Mouse (Mus musculus): Measurements from ENCODE around the gene Arhgef25. TPM values are rescaled to one million over a fixed set of nuclear protein-coding genes. Genes with fewer than 3 reads are reported as not detected.
A peak's percentile ranks its signal among the peaks of the same experiment; 100 is the strongest.

The Arhgef25 gene
- polyA plus RNA-seq, 1 experiment: 36.7 TPM

GRCm38 (mm10) chr10:127225732-127226131 is 35.8 kb upstream of the Arhgef25 start:
- no peak overlapping the region for H3K4me3 ChIP-seq (replicated peaks; ENCODE audit: extremely low read depth, low read depth, low read length)

GRCm38 (mm10) chr10:127225213-127225612 is 35.3 kb upstream of the Arhgef25 start:
- DNase-seq: no peak
- WGBS: 58% methylated on average over 6 of the region's 6 CpGs
- Histone ChIP-seq H3K4me1 (ENCODE audit: control insufficient read depth, insufficient read depth, low read length) (no peaks in the 10 kb centered on the region), H3K4me3 (replicated peaks; ENCODE audit: extremely low read depth, low read depth, low read length) (no peak overlapping the region)
- TF ChIP-seq CTCF (IDR thresholded peaks at IDR 0.05; ENCODE audit: insufficient read depth, low read length) (no peak), POLR2A (IDR thresholded peaks at IDR 0.05; ENCODE audit: borderline replicate concordance, extremely low read depth, low read depth, low read length) (no peak)

More at GRCm38 (mm10) chr10:127225732-127226131, 35.8 kb upstream of the Arhgef25 start:
- 34% methylated on average over 10 of the region's 10 CpGs for WGBS
- no peak for DNase-seq
- H3K4me1 ChIP-seq (ENCODE audit: control insufficient read depth, insufficient read depth, low read length): no peaks in the 10 kb centered on the region
- TF ChIP-seq POLR2A (IDR thresholded peaks at IDR 0.05; ENCODE audit: borderline replicate concordance, extremely low read depth, low read depth, low read length) (no peak), CTCF (IDR thresholded peaks at IDR 0.05; ENCODE audit: insufficient read depth, low read length) (no peak)

GRCm38 (mm10) chr10:127218339-127218738 is 28.5 kb upstream of the Arhgef25 start:
- Histone ChIP-seq H3K4me1 (ENCODE audit: control insufficient read depth, insufficient read depth, low read length) (no peaks in the 10 kb centered on the region), H3K4me3 (replicated peaks; ENCODE audit: extremely low read depth, low read depth, low read length) (no peak overlapping the region)
- no peak for DNase-seq
- WGBS: 79% methylated on average over 2 of the region's 2 CpGs
- TF ChIP-seq POLR2A (IDR thresholded peaks at IDR 0.05; ENCODE audit: borderline replicate concordance, extremely low read depth, low read depth, low read length) (no peak), CTCF (IDR thresholded peaks at IDR 0.05; ENCODE audit: insufficient read depth, low read length) (no peak)

- Histone ChIP-seq H3K4me3 (replicated peaks; ENCODE audit: extremely low read depth, low read depth, low read length) (no peak overlapping the region), H3K4me1 (ENCODE audit: control insufficient read depth, insufficient read depth, low read length) (no peaks in the 10 kb centered on the region)
- TF ChIP-seq CTCF (IDR thresholded peaks at IDR 0.05; ENCODE audit: insufficient read depth, low read length): no peak
- no peak for TF ChIP-seq POLR2A (IDR thresholded peaks at IDR 0.05; ENCODE audit: borderline replicate concordance, extremely low read depth, low read depth, low read length)
- DNase-seq: no peak
Measured at GRCm38 (mm10) chr10:127217177-127217576, 27.3 kb upstream of the Arhgef25 start.

- WGBS: 95% methylated on average over 11 of the region's 11 CpGs
- no peak for DNase-seq
- Histone ChIP-seq H3K4me1 (ENCODE audit: control insufficient read depth, insufficient read depth, low read length) (no peaks in the 10 kb centered on the region), H3K4me3 (replicated peaks; ENCODE audit: extremely low read depth, low read depth, low read length) (no peak overlapping the region)
- no peak for TF ChIP-seq CTCF (IDR thresholded peaks at IDR 0.05; ENCODE audit: insufficient read depth, low read length)
- no peak for TF ChIP-seq POLR2A (IDR thresholded peaks at IDR 0.05; ENCODE audit: borderline replicate concordance, extremely low read depth, low read depth, low read length)
Measured at GRCm38 (mm10) chr10:127216456-127216855, 26.6 kb upstream of the Arhgef25 start.

- TF ChIP-seq CTCF (IDR thresholded peaks at IDR 0.05; ENCODE audit: insufficient read depth, low read length) (no peak), POLR2A (IDR thresholded peaks at IDR 0.05; ENCODE audit: borderline replicate concordance, extremely low read depth, low read depth, low read length) (no peak)
- Histone ChIP-seq H3K4me1 (ENCODE audit: control insufficient read depth, insufficient read depth, low read length) (peaks cover 4% of the 10 kb centered on the region; the same call in 1 of the 2 replicates), H3K4me3 (replicated peaks; ENCODE audit: extremely low read depth, low read depth, low read length) (no peak overlapping the region)
- 24% methylated on average over 1 of the region's 1 CpGs for WGBS
- no peak for DNase-seq
Measured at GRCm38 (mm10) chr10:127214422-127214803, 24.5 kb upstream of the Arhgef25 start.

- TF ChIP-seq POLR2A (IDR thresholded peaks at IDR 0.05; ENCODE audit: borderline replicate concordance, extremely low read depth, low read depth, low read length): no peak
- no peak for TF ChIP-seq CTCF (IDR thresholded peaks at IDR 0.05; ENCODE audit: insufficient read depth, low read length)
- no peak overlapping the region for H3K4me3 ChIP-seq (replicated peaks; ENCODE audit: extremely low read depth, low read depth, low read length)
- 81% methylated on average over 13 of the region's 13 CpGs for WGBS
- H3K4me1 ChIP-seq (ENCODE audit: control insufficient read depth, insufficient read depth, low read length): peaks cover 4% of the 10 kb centered on the region; the same call in 1 of the 2 replicates
- DNase-seq: no peak
Measured at GRCm38 (mm10) chr10:127213704-127214421, 24.0 kb upstream of the Arhgef25 start.

GRCm38 (mm10) chr10:127213272-127213671 is 23.4 kb upstream of the Arhgef25 start:
- TF ChIP-seq POLR2A (IDR thresholded peaks at IDR 0.05; ENCODE audit: borderline replicate concordance, extremely low read depth, low read depth, low read length) (no peak), CTCF (IDR thresholded peaks at IDR 0.05; ENCODE audit: insufficient read depth, low read length) (no peak)
- 85% methylated on average over 8 of the region's 8 CpGs for WGBS
- Histone ChIP-seq H3K4me1 (ENCODE audit: control insufficient read depth, insufficient read depth, low read length) (peaks cover 4% of the 10 kb centered on the region; the same call in 1 of the 2 replicates), H3K4me3 (replicated peaks; ENCODE audit: extremely low read depth, low read depth, low read length) (no peak overlapping the region)
- no peak for DNase-seq

GRCm38 (mm10) chr10:127211414-127211854 is 21.6 kb upstream of the Arhgef25 start, which contains the start of gene Pip4k2c:
Pip4k2c (minus strand) TSS chr10:127211585.
- Histone ChIP-seq H3K4me3 (replicated peaks; ENCODE audit: extremely low read depth, low read depth, low read length) (peak within 1 kb of the TSS; percentile 73), H3K4me1 (ENCODE audit: control insufficient read depth, insufficient read depth, low read length) (peaks cover 4% of the 10 kb centered on the region; the same call in 1 of the 2 replicates)
- TF ChIP-seq CTCF (IDR thresholded peaks at IDR 0.05; ENCODE audit: insufficient read depth, low read length) (no peak), POLR2A (IDR thresholded peaks at IDR 0.05; ENCODE audit: borderline replicate concordance, extremely low read depth, low read depth, low read length) (peak; percentile 59; the same call in 1 of the 2 replicates)
- DNase-seq: peak; percentile 89
- 1% methylated on average over 47 of the region's 47 CpGs for WGBS

GRCm38 (mm10) chr10:127210961-127211405 is 21.1 kb upstream of the Arhgef25 start:
- 1% methylated on average over 25 of the region's 25 CpGs for WGBS
- TF ChIP-seq POLR2A (IDR thresholded peaks at IDR 0.05; ENCODE audit: borderline replicate concordance, extremely low read depth, low read depth, low read length) (no peak), CTCF (IDR thresholded peaks at IDR 0.05; ENCODE audit: insufficient read depth, low read length) (no peak)
- no peak for DNase-seq
- H3K4me1 ChIP-seq (ENCODE audit: control insufficient read depth, insufficient read depth, low read length): peaks cover 4% of the 10 kb centered on the region; the same call in 1 of the 2 replicates
- H3K4me3 ChIP-seq (replicated peaks; ENCODE audit: extremely low read depth, low read depth, low read length): peak overlapping the region; percentile 73
